Mouse (Mus musculus) kidney, adult 2 months (tissue): ENCODE data around the gene Ift172.
"Not testable (repeated sequence)": the region's sequence is repeated elsewhere in the genome, so short reads cannot be mapped to it uniquely, and the experiment has no call there.

Experiments used
- CTCF ChIP-seq: fragments of 200-500 bp; conservative IDR thresholded peaks from 2 replicates; pipeline ENCODE4 v1.5.1; 2011; ENCODE audit warnings: low read depth, mild to moderate bottlenecking, control low read depth, low read length, moderate library complexity, mixed read lengths; ENCODE audit not compliant: insufficient read depth, insufficient read length
- POLR2A ChIP-seq: fragments of 200-500 bp; IDR thresholded peaks from one replicate; pipeline ENCODE4 v1.6.1; 2011; ENCODE audit warnings: low read depth, low read length, control low read depth

GRCm38 (mm10) chr5:31216554-31216953, 74.4 kb downstream of the Ift172 start:
- not testable (repeated sequence) for TF ChIP-seq CTCF, POLR2A
